Mouse (Mus musculus) liver, embryonic 14.5 days (tissue): ENCODE measurements around the gene Abraxas1. TPM values are rescaled to one million over a fixed set of nuclear protein-coding genes. Genes with fewer than 3 reads are reported as not detected.

Experiments
- ATAC-seq: fragments of 200-750 bp; cut with Nextera tagmentation; 2 replicates; pipeline ENCODE4 v1.8.0; 2017; ENCODE audit warnings: moderate number of reproducible peaks, mild to moderate bottlenecking, moderate library complexity; ENCODE audit not compliant: insufficient read depth
- DNase-seq, 3 experiments: peaks; one replicate each; pipeline ENCODE4 v3.0.0-alpha.2; 2012 to 2013; ENCODE audit warnings: low read depth in 3 of 3, low spot score in 3 of 3
- H3K27ac ChIP-seq: fragments of 300-500 bp; sonication (generic); 2 replicates; pipeline ENCODE4 v1.5.1; 2014; ENCODE audit warnings: moderate library complexity, mild to moderate bottlenecking, control low read depth, inconsistent platforms
- H3K27me3 ChIP-seq: fragments of 300-500 bp; sonication (generic); 2 replicates; pipeline ENCODE4 v1.6.1; 2014; ENCODE audit warnings: mild to moderate bottlenecking, low read length, moderate library complexity; ENCODE audit not compliant: control insufficient read depth, insufficient read depth
- H3K36me3 ChIP-seq: fragments of 300-500 bp; sonication (generic); replicated peaks from 2 replicates; pipeline ENCODE4 v1.6.1; 2014; ENCODE audit warnings: low read depth; ENCODE audit not compliant: control insufficient read depth, insufficient read depth
- H3K4me1 ChIP-seq, 2 experiments: fragments of 200-500 bp in 1 of 2; fragments of 300-500 bp in 1 of 2; sonication (generic) in 1 of 2; replicated peaks; 2 replicates each; pipeline ENCODE4 v1.6.1; 2012 to 2014; ENCODE audit warnings: antibody characterized with exemption in 1 of 2, inconsistent platforms in 1 of 2, low read length in 1 of 2; ENCODE audit not compliant: control insufficient read depth in 2 of 2, insufficient read depth in 2 of 2
- H3K4me2 ChIP-seq: fragments of 300-500 bp; sonication (generic); 2 replicates; pipeline ENCODE4 v1.6.1; 2014; ENCODE audit warnings: low read depth, mild to moderate bottlenecking, control low read depth, moderate library complexity
- H3K4me3 ChIP-seq, 2 experiments: fragments of 200-500 bp in 1 of 2; fragments of 300-500 bp in 1 of 2; sonication (generic) in 1 of 2; 2 replicates each; pipeline ENCODE4 v1.5.1; 2012 to 2014; ENCODE audit warnings: low read depth in 2 of 2, low read length in 2 of 2, mild to moderate bottlenecking in 2 of 2, control low read depth in 1 of 2, inconsistent platforms in 1 of 2, moderate library complexity in 1 of 2; ENCODE audit not compliant: insufficient read depth in 1 of 2
- H3K9ac ChIP-seq: fragments of 300-500 bp; sonication (generic); replicated peaks from 2 replicates; pipeline ENCODE4 v1.6.1; 2014; ENCODE audit warnings: mild to moderate bottlenecking, control low read depth, moderate library complexity
- H3K9me3 ChIP-seq: fragments of 300-500 bp; sonication (generic); 2 replicates; pipeline ENCODE4 v1.6.1; 2016; ENCODE audit warnings: low read length, mixed read lengths; ENCODE audit not compliant: control insufficient read depth
- CTCF ChIP-seq: IDR thresholded peaks from 2 replicates; pipeline ENCODE4 v1.5.1; 2016; ENCODE audit warnings: antibody characterized with exemption, low read depth, control low read depth
- EP300 ChIP-seq: IDR thresholded peaks from 2 replicates; pipeline ENCODE4 v1.6.1; 2016; ENCODE audit warnings: antibody characterized with exemption, low read depth
- WGBS: fragments of 180-500 bp; shearing (Covaris S2); extraction: QIAGEN DNeasy Blood & Tissue Kit; methylation state at CpG from one replicate; pipeline ENCODE4 v1.1.7; 2014; ENCODE audit not compliant: insufficient replicate concordance; 5-methylcytosine and 5-hydroxymethylcytosine counted together
- polyA plus RNA-seq, 2 experiments: library from polyadenylated mRNA; depleted of rRNA in 1 of 2; stranded (reverse) in 1 of 2; unstranded in 1 of 2; fragments of >200 nt; fragmentation: Nextera tagmentation in 1 of 2; extraction: Ambion mirVana in 1 of 2; gene quantifications; 2 replicates each; pipeline versions ENCODE4 v1.2.1 to v1.2.3; 2012 to 2014

Gene Abraxas1
- polyA plus RNA-seq, 2 experiments: 10.4 to 11.5 TPM

GRCm38 (mm10) chr5:100818341-100818740 lies 2.4 kb downstream of the Abraxas1 start:
- H3K9me3 ChIP-seq: no peaks in the 10 kb centered on the region
- no peak overlapping the region for H3K4me3 ChIP-seq
- TF ChIP-seq EP300 (no peak), CTCF (no peak)
- H3K9ac ChIP-seq: no peak overlapping the region
- H3K27me3 ChIP-seq: no peaks in the 10 kb centered on the region
- no peak overlapping the region for H3K27ac ChIP-seq
- no peak for DNase-seq
- H3K4me2 ChIP-seq: no peak overlapping the region
- WGBS: 78% methylated on average over 4 of the region's 4 CpGs
- H3K36me3 ChIP-seq: peaks cover 12% of the 10 kb centered on the region; the same call in 1 of the 2 replicates
- no peak for ATAC-seq
- H3K4me1 ChIP-seq: peaks cover 3 to 8% of the 10 kb centered on the region in 2 experiments

GRCm38 (mm10) chr5:100798165-100798860 lies 22.5 kb downstream of the Abraxas1 start, which contains the start of the genes Helq and Mrps18c:
Gene Helq (minus strand): TSS chr5:100798598.
Gene Mrps18c (plus strand): TSS chr5:100798627.
- Histone ChIP-seq H3K4me2 (peak within 1 kb of the TSS; percentile 80), H3K9me3 (no peaks in the 10 kb centered on the region), H3K4me3 (peak within 1 kb of the TSS; percentile 81 to 100), H3K36me3 (peaks cover 38% of the 10 kb centered on the region), H3K27me3 (no peaks in the 10 kb centered on the region), H3K9ac (peak within 1 kb of the TSS; percentile 86), H3K4me1 (peaks cover 7 to 12% of the 10 kb centered on the region in 2 experiments; a peak in 3 of 4 replicates), H3K27ac (peak within 1 kb of the TSS; percentile 58)
- WGBS: under 1% methylated on average over 67 of the region's 67 CpGs
- DNase-seq (peak; percentile 91 to 94 (median 93)), ATAC-seq (peak; percentile 97)
- TF ChIP-seq CTCF (no peak), EP300 (peak; percentile 44; the same call in 1 of the 2 replicates)

GRCm38 (mm10) chr5:100794084-100794483 lies 26.7 kb downstream of the Abraxas1 start:
- peaks cover 57% of the 10 kb centered on the region for H3K36me3 ChIP-seq
- ATAC-seq (no peak), DNase-seq (no peak)
- H3K4me2 ChIP-seq: no peak overlapping the region
- no peak overlapping the region for H3K27ac ChIP-seq
- no peaks in the 10 kb centered on the region for H3K9me3 ChIP-seq
- H3K27me3 ChIP-seq: no peaks in the 10 kb centered on the region
- TF ChIP-seq EP300 (no peak), CTCF (no peak)
- peaks cover 5 to 7% of the 10 kb centered on the region in 2 experiments; a peak in 3 of 4 replicates for H3K4me1 ChIP-seq
- H3K4me3 ChIP-seq: no peak overlapping the region
- no peak overlapping the region for H3K9ac ChIP-seq
- 71% methylated on average over 5 of the region's 5 CpGs for WGBS

DNA sequence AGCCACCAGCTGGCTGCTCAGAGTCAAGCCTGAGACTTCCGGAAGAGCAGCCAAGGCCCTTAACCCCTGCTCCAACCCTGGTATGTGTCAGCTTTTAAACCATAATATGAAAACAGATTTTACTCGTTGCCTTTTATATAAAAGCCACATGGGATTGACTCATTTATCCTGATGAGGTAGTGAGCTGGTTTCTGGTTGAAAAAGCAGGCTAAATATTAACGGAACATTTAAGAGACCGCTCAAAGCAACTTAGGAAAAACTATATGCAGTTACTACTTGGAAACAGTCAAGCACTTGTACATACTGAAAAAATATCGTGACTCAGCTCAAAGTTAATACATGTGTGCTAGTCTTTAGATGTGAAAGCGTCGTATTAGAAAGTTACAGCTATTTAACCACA lies 28.5 kb downstream of the Abraxas1 start:
- WGBS: 86% methylated on average over 7 of the region's 7 CpGs
- H3K36me3 ChIP-seq: peaks cover 70% of the 10 kb centered on the region
- H3K4me3 ChIP-seq: no peak overlapping the region
- ATAC-seq (no peak), DNase-seq (no peak)
- no peak overlapping the region for H3K9ac ChIP-seq
- H3K4me1 ChIP-seq: peaks cover 2% of the 10 kb centered on the region in 2 experiments; a peak in 3 of 4 replicates
- no peak overlapping the region for H3K4me2 ChIP-seq
- no peak overlapping the region for H3K27ac ChIP-seq
- H3K27me3 ChIP-seq: no peaks in the 10 kb centered on the region
- no peak for TF ChIP-seq EP300
- no peak for TF ChIP-seq CTCF
- H3K9me3 ChIP-seq: no peaks in the 10 kb centered on the region

GRCm38 (mm10) chr5:100787527-100787926 lies 33.2 kb downstream of the Abraxas1 start:
- WGBS: 80% methylated on average over 9 of the region's 9 CpGs
- Histone ChIP-seq H3K27me3 (no peaks in the 10 kb centered on the region), H3K4me1 (no peaks in the 10 kb centered on the region), H3K4me2 (no peak overlapping the region), H3K27ac (no peak overlapping the region), H3K9ac (no peak overlapping the region), H3K36me3 (peaks cover 68% of the 10 kb centered on the region), H3K9me3 (no peaks in the 10 kb centered on the region), H3K4me3 (no peak overlapping the region)
- TF ChIP-seq EP300 (no peak), CTCF (no peak)
- no peak for DNase-seq
- ATAC-seq: no peak
